ENCODE assay signal across 9 mouse cellular contexts in genomic region chr9:120739953-120740524, GRCm38 (mm10).
A peak's percentile ranks its signal among the peaks of the same experiment; 100 is the strongest.
DNase-seq lines count a peak whose midpoint lies in the region; ATAC-seq and TF ChIP-seq lines count a peak whose summit lies in the region.
"Had no signal": no experiment of that assay in that cellular context is flagged by ENCODE, and none has a peak within 500 bp of the region (broad histone marks: within the 10 kb centered on the region; RNA-seq: fewer than 3 reads in every experiment).

No protein-coding gene starts in this region.

- TF ChIP-seq EP300 in heart, postnatal 0 days (IDR thresholded peaks at IDR 0.05; ENCODE audit: low read depth), result no peak

- peak overlapping the region; percentile 22; the same call in 1 of the 2 replicates for H3K4me2 ChIP-seq in heart, embryonic 13.5 days
- H3K4me2 ChIP-seq in heart, postnatal 0 days (ENCODE audit: low read depth, low read length), result peak overlapping the region; percentile 7; the same call in 1 of the 2 replicates

- no peaks in the 10 kb centered on the region for H3K36me3 ChIP-seq in heart, embryonic 13.5 days
- H3K36me3 ChIP-seq in G1E (replicated peaks), result no peaks in the 10 kb centered on the region
- H3K36me3 ChIP-seq in heart, postnatal 0 days (replicated peaks; ENCODE audit: control insufficient read depth, insufficient read depth, low read length), result no peaks in the 10 kb centered on the region
- no peaks in the 10 kb centered on the region for H3K36me3 ChIP-seq in midbrain, embryonic 10.5 days

- H3K4me1 ChIP-seq in heart, embryonic 13.5 days, result peaks cover 54% of the 10 kb centered on the region
- H3K4me1 ChIP-seq in G1E (ENCODE audit: insufficient read depth, low read depth, low read length), result no peaks in the 10 kb centered on the region
- H3K4me1 ChIP-seq in heart, postnatal 0 days (ENCODE audit: control insufficient read depth, insufficient read depth), result peaks cover 35% of the 10 kb centered on the region
- H3K4me1 ChIP-seq in midbrain, embryonic 10.5 days, result peaks cover 24% of the 10 kb centered on the region

- intact Hi-C loops in heart, postnatal 14 days (cut with DNase I), result loop anchor here (2.0 kb wide), 1 partner anchor 39 kb away; no protein-coding TSS in a partner anchor

- ATAC-seq in heart, embryonic 13.5 days (ENCODE audit: extremely low read depth, insufficient number of reproducible peaks, low FRiP score, low TSS enrichment), result no peak
- peak; percentile 34; the same call in 1 of the 2 replicates for ATAC-seq in G1E (ENCODE audit: extremely low read depth, insufficient number of reproducible peaks, low FRiP score, poor library complexity, severe bottlenecking)
- ATAC-seq in heart, postnatal 0 days (ENCODE audit: insufficient read depth, low read depth), result no peak; the same call in 1 of the 2 replicates

- DNase-seq in heart, postnatal 14 days, result no peak
- DNase-seq in G1E (ENCODE audit: low spot score), result no peak
- DNase-seq in heart, postnatal 0 days (ENCODE audit: low spot score), result no peak
- no peak for DNase-seq in midbrain, embryonic 10.5 days (ENCODE audit: low spot score)
- DNase-seq in cerebellum, adult 18-20 months, result no peak
- DNase-seq in cerebellum, postnatal 25 days, result no peak
- no peak for DNase-seq in kidney, postnatal 14 days
- DNase-seq: adrenal gland, adult 8-10 months had no signal

- no peak overlapping the region for H3K4me3 ChIP-seq in heart, embryonic 13.5 days
- H3K4me3 ChIP-seq in G1E (ENCODE audit: low read depth, low read length), result no peak overlapping the region
- no peak overlapping the region for H3K4me3 ChIP-seq in heart, postnatal 0 days (ENCODE audit: low read depth, low read length)
- H3K4me3 ChIP-seq in midbrain, embryonic 10.5 days, result no peak overlapping the region

- WGBS in heart, embryonic 13.5 days, result 26% methylated on average over 6 of the region's 6 CpGs
- WGBS in heart, postnatal 0 days, result 20% methylated on average over 6 of the region's 6 CpGs
- 51% methylated on average over 6 of the region's 6 CpGs for WGBS in midbrain, embryonic 10.5 days

- H3K9ac ChIP-seq in heart, embryonic 13.5 days, result peak overlapping the region; percentile 44
- H3K9ac ChIP-seq in heart, postnatal 0 days (replicated peaks; ENCODE audit: low read depth, low read length), result 0 out of 2 replicates have a peak overlapping the region, but pooled peaks have one; percentile 45

- no peak for TF ChIP-seq CTCF in G1E (IDR thresholded peaks at IDR 0.05; ENCODE audit: low read depth, low read length)
- no peak for TF ChIP-seq CTCF in heart, postnatal 0 days (IDR thresholded peaks at IDR 0.05; ENCODE audit: low read depth)

- no peaks in the 10 kb centered on the region for H3K27me3 ChIP-seq in heart, embryonic 13.5 days (replicated peaks)
- peaks cover 12% of the 10 kb centered on the region for H3K27me3 ChIP-seq in G1E (ENCODE audit: insufficient read depth, low read length)
- H3K27me3 ChIP-seq in heart, postnatal 0 days (ENCODE audit: control insufficient read depth, insufficient read depth, low read length), result no peaks in the 10 kb centered on the region
- 0 out of 2 replicates have a peak, but pooled peaks cover 8% of the 10 kb centered on the region for H3K27me3 ChIP-seq in midbrain, embryonic 10.5 days (ENCODE audit: low read depth, poor library complexity, severe bottlenecking)

- H3K27ac ChIP-seq in heart, embryonic 13.5 days (replicated peaks), result peak overlapping the region; percentile 93
- peak overlapping the region; percentile 90 for H3K27ac ChIP-seq in heart, postnatal 0 days (ENCODE audit: low read depth)
- peak overlapping the region; percentile 78 for H3K27ac ChIP-seq in midbrain, embryonic 10.5 days (replicated peaks)

- H3K9me3 ChIP-seq in heart, embryonic 13.5 days, result no peaks in the 10 kb centered on the region
- H3K9me3 ChIP-seq in G1E (replicated peaks), result no peaks in the 10 kb centered on the region
- H3K9me3 ChIP-seq in heart, postnatal 0 days (replicated peaks; ENCODE audit: control insufficient read depth, low read length), result no peaks in the 10 kb centered on the region
- H3K9me3 ChIP-seq in midbrain, embryonic 10.5 days (replicated peaks), result no peaks in the 10 kb centered on the region
